Mouse (Mus musculus) effector memory CD4-positive, alpha-beta T cell, adult 7 months (primary cell): ENCODE results near the gene Gpr146. TPM values are rescaled to one million over a fixed set of nuclear protein-coding genes. Genes with fewer than 3 reads are reported as not detected.

Experiments used
- polyA plus RNA-seq: library from polyadenylated mRNA; unstranded; fragments of 100-300 nt; shearing (Covaris generic); gene quantifications from one replicate; pipeline ENCODE4 v1.2.1, GENCODE M21; 2017

Gpr146 gene
- 21.2 TPM for polyA plus RNA-seq

GRCm38 (mm10) chr5:139377468-139378270 lies at the start of gene Gpr146:
Gene Gpr146 (plus strand): TSS chr5:139377697.

GRCm38 (mm10) chr5:139351134-139351533 lies 26.4 kb upstream of the Gpr146 start, which contains the start of gene Cox19:
Gene Cox19 (minus strand): TSS chr5:139351418.

DNA sequence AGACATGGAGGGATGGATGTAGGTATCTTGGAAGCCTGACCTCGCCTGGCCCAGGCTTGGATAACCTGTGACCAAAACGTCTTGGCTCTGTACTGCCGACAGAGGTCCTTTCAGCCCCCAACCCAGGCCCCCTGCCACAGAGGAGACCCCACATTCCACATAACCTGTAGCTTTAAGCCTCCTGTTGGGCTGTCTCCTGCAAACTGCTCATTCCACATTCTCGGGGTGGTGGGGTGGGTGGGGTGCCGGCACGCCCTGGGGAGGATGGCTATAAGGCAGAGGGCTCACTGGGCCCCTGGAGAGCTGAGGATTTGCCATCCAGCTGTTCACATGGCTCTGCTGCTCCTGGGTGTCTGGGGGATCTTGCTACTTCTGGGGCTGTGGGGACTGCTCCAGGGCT lies 25.2 kb upstream of the Gpr146 start, which contains the start of gene Cyp2w1:
Cyp2w1 (plus strand) TSS at position 301 of the 400 bp plus-strand sequence.

GRCm38 (mm10) chr5:139404801-139405401 lies 27.4 kb downstream of the Gpr146 start, which contains the start of gene C130050O18Rik:
Gene C130050O18Rik (plus strand): TSS chr5:139405280.

DNA sequence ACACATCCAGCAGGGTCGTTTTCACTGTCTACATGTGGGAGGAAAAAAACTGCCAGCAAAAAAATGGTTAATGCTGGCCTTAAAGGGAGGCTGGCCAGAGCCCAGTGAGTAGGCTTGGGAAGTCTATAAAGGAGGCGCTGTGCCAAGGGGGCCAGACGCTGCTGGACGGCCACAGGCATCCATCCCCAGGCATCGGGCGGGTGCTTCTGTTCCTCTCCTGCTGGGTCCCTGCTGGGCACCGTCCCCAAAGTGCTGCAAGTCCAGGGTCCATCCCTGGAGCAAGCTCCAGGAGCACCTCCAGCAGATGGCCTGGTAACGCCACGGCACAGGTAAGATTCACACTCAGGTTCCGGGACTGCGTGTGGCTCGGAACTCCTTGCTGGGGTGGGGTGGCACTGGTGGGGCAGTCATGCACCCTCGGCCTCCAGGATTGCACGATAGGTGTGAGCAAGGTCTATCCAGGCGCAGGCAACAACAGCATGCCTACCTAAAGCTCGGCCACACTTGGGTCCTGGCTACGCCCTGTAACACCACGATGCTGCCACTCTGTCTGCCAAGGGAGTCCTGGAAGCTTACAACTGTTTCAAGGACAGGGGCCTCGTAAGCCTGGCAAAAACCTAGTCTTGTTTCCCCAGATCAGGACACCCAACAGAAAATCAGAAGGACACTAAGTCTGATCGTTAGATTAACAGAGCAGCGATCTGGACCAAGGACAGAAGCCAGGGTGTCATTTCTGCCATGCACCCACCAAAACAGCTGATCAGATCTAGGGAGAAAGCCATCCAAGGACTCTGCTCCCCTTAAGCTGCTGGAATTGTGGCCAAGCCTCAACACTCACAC lies 45.7 kb downstream of the Gpr146 start, which contains the start of gene Gper1:
Gper1 (plus strand) TSS at position 126 of the 840 bp plus-strand sequence.

Other genes with a start within 250 kb of the Gpr146 start
- gene Prkar1b, start 227.7 kb upstream of the Gpr146 start, polyA plus RNA-seq: 0.78 TPM
- 3.3 TPM for gene Dnaaf5, start 227.5 kb upstream of the Gpr146 start, polyA plus RNA-seq
- 37.5 TPM for gene Sun1, start 177.1 kb upstream of the Gpr146 start, polyA plus RNA-seq
- 85.9 TPM for gene Get4, start 125.4 kb upstream of the Gpr146 start, polyA plus RNA-seq
- 23.8 TPM for gene Adap1, start 52.1 kb upstream of the Gpr146 start, polyA plus RNA-seq
- gene Cox19, start 26.3 kb upstream of the Gpr146 start, polyA plus RNA-seq: 20.3 TPM
- not detected for gene Cyp2w1, start 25.1 kb upstream of the Gpr146 start, polyA plus RNA-seq
- not detected for gene C130050O18Rik, start 27.6 kb downstream of the Gpr146 start, polyA plus RNA-seq
- not detected for gene Gper1, start 45.5 kb downstream of the Gpr146 start, polyA plus RNA-seq
- 1.9 TPM for gene 3110082I17Rik, start 82.8 kb downstream of the Gpr146 start, polyA plus RNA-seq
- gene Zfand2a, start 106.9 kb downstream of the Gpr146 start, polyA plus RNA-seq: 47.9 TPM
- gene Uncx, start 165.8 kb downstream of the Gpr146 start, polyA plus RNA-seq: 0.68 TPM